Mouse (Mus musculus): ENCODE results near the gene As3mt. TPM values are rescaled to one million over a fixed set of nuclear protein-coding genes. Genes with fewer than 3 reads are reported as not detected.

Gene As3mt
- total and polyA plus RNA-seq, 3 experiments = 30.7 to 52.1 (median 43.3) TPM

DNA sequence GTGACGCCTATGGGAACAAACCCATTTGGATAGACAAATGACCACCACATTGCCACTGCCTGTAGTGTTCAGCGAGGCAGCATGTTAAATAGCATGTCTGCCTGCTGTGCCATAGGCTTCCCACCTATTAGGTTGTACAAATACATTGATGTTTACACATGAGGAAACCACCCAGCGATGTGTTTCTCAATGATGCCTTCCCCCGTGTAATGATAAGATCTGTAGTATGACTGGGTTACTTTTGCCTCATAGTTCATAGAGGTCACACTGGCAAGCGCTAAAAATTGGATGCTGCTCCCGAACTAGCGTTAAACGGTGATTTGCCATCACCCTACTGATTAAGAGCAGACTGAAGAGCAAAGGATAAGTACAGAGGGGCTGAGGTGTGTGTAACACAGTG, 45.0 kb upstream of the As3mt start:
- H3K79me2 ChIP-seq (replicated peaks; ENCODE audit: control insufficient read depth, extremely low read depth, insufficient read depth, poor library complexity, severe bottlenecking) = no peaks in the 10 kb centered on the region
- no peak overlapping the region for H3K9ac ChIP-seq (ENCODE audit: insufficient read depth, low read depth)
- dilution Hi-C loops (cut with MboI; ENCODE audit: extremely low pct_ligation_motif_present, extremely low pct_unique_long_range_greater_than_20kb, low sequenced_read_pairs) (no loop called here), in situ Hi-C loops (cut with MboI; ENCODE audit: low pct_ligation_motif_present, low pct_unique_long_range_greater_than_20kb, low sequenced_read_pairs) (no loop called here)
- no peak overlapping the region for H3K4me3 ChIP-seq (replicated peaks in 1 of 3; ENCODE audit: low read depth in 2 of 3, low read length in 2 of 3, poor library complexity in 1 of 3)
- H3K27ac ChIP-seq (ENCODE audit: insufficient read depth, low read depth) = no peak overlapping the region
- H3K4me2 ChIP-seq (ENCODE audit: insufficient read depth, low read depth, poor library complexity, severe bottlenecking) = no peak overlapping the region
- TF ChIP-seq RAD21 (IDR thresholded peaks at IDR 0.05; ENCODE audit: low read depth, low read length) (no peak), PAX5 (IDR thresholded peaks at IDR 0.05; ENCODE audit: low read length) (no peak), ZNF384 (IDR thresholded peaks at IDR 0.05; ENCODE audit: low read depth, low read length) (no peak), MXI1 (IDR thresholded peaks at IDR 0.05; ENCODE audit: low read depth, low read length) (no peak), CTCF (conservative IDR thresholded peaks at IDR 0.05 in 1 of 2, IDR thresholded peaks at IDR 0.05 in 1 of 2; ENCODE audit: low read depth in 2 of 2, low read length in 2 of 2) (no peak), USF2 (conservative IDR thresholded peaks at IDR 0.05; ENCODE audit: low read depth, low read length) (no peak), RCOR1 (conservative IDR thresholded peaks at IDR 0.05; ENCODE audit: low read depth, low read length) (no peak), UBTF (IDR thresholded peaks at IDR 0.05; ENCODE audit: low read depth, low read length) (no peak), MAZ (IDR thresholded peaks at IDR 0.05; ENCODE audit: low read depth, low read length) (no peak), SMC3 (IDR thresholded peaks at IDR 0.05; ENCODE audit: low read depth, low read length) (no peak), CHD1 (IDR thresholded peaks at IDR 0.05; ENCODE audit: low read depth, low read length) (no peak)
- H3K4me1 ChIP-seq (ENCODE audit: control insufficient read depth in 1 of 2, insufficient read depth in 2 of 2) = no peaks in the 10 kb centered on the region
- H3K27me3 ChIP-seq (replicated peaks) = no peaks in the 10 kb centered on the region
- peaks cover 2% of the 10 kb centered on the region for H3K9me3 ChIP-seq (replicated peaks; ENCODE audit: low read length)
- DNase-seq (ENCODE audit: extremely low read depth) = no peak
- peaks cover 0 to 6% of the 10 kb centered on the region in 2 experiments for H3K36me3 ChIP-seq (replicated peaks in 1 of 2; ENCODE audit: control insufficient read depth in 1 of 2, insufficient read depth in 1 of 2, low read length in 1 of 2)

DNA sequence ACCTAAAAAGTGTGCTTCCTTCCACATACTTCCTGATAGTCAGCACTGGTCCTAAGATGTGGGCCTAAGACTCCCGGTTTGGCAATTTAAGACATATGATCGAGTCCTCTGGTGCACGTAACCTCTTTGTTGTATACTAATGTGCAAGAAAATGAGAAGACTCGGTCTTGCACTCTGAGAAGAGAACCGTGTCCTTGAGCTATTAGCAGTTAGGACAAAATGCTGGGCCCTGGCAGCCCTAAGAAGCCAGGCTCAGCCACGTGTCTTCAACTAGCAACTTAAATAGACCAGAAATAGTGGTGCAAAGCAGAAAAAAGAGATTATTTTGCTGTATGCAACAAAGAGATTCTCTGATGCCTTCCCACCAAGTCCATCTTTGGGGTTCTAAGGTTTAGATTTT, 44.5 kb upstream of the As3mt start:
- dilution Hi-C loops (cut with MboI; ENCODE audit: extremely low pct_ligation_motif_present, extremely low pct_unique_long_range_greater_than_20kb, low sequenced_read_pairs) (no loop called here), in situ Hi-C loops (cut with MboI; ENCODE audit: low pct_ligation_motif_present, low pct_unique_long_range_greater_than_20kb, low sequenced_read_pairs) (no loop called here)
- Histone ChIP-seq H3K79me2 (replicated peaks; ENCODE audit: control insufficient read depth, extremely low read depth, insufficient read depth, poor library complexity, severe bottlenecking) (no peaks in the 10 kb centered on the region), H3K9ac (ENCODE audit: insufficient read depth, low read depth) (no peak overlapping the region), H3K27me3 (replicated peaks) (no peaks in the 10 kb centered on the region), H3K4me3 (replicated peaks in 1 of 3; ENCODE audit: low read depth in 2 of 3, low read length in 2 of 3, poor library complexity in 1 of 3) (no peak overlapping the region), H3K4me2 (ENCODE audit: insufficient read depth, low read depth, poor library complexity, severe bottlenecking) (no peak overlapping the region), H3K36me3 (replicated peaks in 1 of 2; ENCODE audit: control insufficient read depth in 1 of 2, insufficient read depth in 1 of 2, low read length in 1 of 2) (peaks cover 0 to 5% of the 10 kb centered on the region in 2 experiments), H3K27ac (ENCODE audit: insufficient read depth, low read depth) (no peak overlapping the region), H3K4me1 (ENCODE audit: control insufficient read depth in 1 of 2, insufficient read depth in 2 of 2) (no peaks in the 10 kb centered on the region), H3K9me3 (replicated peaks; ENCODE audit: low read length) (no peaks in the 10 kb centered on the region)
- DNase-seq (ENCODE audit: extremely low read depth) = no peak
- TF ChIP-seq MXI1 (IDR thresholded peaks at IDR 0.05; ENCODE audit: low read depth, low read length) = no peak
- TF ChIP-seq KAT2A (IDR thresholded peaks at IDR 0.05; ENCODE audit: insufficient replicate concordance, low read length) = no peak
- no peak for TF ChIP-seq CHD1 (IDR thresholded peaks at IDR 0.05; ENCODE audit: low read depth, low read length)
- TF ChIP-seq USF1 (IDR thresholded peaks at IDR 0.05; ENCODE audit: low read depth, low read length) = no peak

GRCm38 (mm10) chr19:46665474-46665873, 41.8 kb upstream of the As3mt start:
- H3K79me2 ChIP-seq (replicated peaks; ENCODE audit: control insufficient read depth, extremely low read depth, insufficient read depth, poor library complexity, severe bottlenecking) = no peaks in the 10 kb centered on the region
- H3K4me3 ChIP-seq (replicated peaks in 1 of 3; ENCODE audit: low read depth in 2 of 3, low read length in 2 of 3, poor library complexity in 1 of 3) = no peak overlapping the region
- DNase-seq (ENCODE audit: extremely low read depth) = no peak
- no peaks in the 10 kb centered on the region for H3K4me1 ChIP-seq (ENCODE audit: control insufficient read depth in 1 of 2, insufficient read depth in 2 of 2)
- H3K27me3 ChIP-seq (replicated peaks) = no peaks in the 10 kb centered on the region
- no peak overlapping the region for H3K9ac ChIP-seq (ENCODE audit: insufficient read depth, low read depth)
- H3K36me3 ChIP-seq (replicated peaks in 1 of 2; ENCODE audit: control insufficient read depth in 1 of 2, insufficient read depth in 1 of 2, low read length in 1 of 2) = no peaks in the 10 kb centered on the region
- no peak overlapping the region for H3K27ac ChIP-seq (ENCODE audit: insufficient read depth, low read depth)
- no peak overlapping the region for H3K4me2 ChIP-seq (ENCODE audit: insufficient read depth, low read depth, poor library complexity, severe bottlenecking)
- TF ChIP-seq RCOR1 (conservative IDR thresholded peaks at IDR 0.05; ENCODE audit: low read depth, low read length) (no peak), RAD21 (IDR thresholded peaks at IDR 0.05; ENCODE audit: low read depth, low read length) (no peak), KAT2A (IDR thresholded peaks at IDR 0.05; ENCODE audit: insufficient replicate concordance, low read length) (no peak), MAFK (IDR thresholded peaks at IDR 0.05; ENCODE audit: insufficient replicate concordance, low read length) (no peak), ZKSCAN1 (IDR thresholded peaks at IDR 0.05; ENCODE audit: borderline replicate concordance, low read depth, low read length) (no peak), ZNF384 (IDR thresholded peaks at IDR 0.05; ENCODE audit: low read depth, low read length) (no peak), JUND (conservative IDR thresholded peaks at IDR 0.05; ENCODE audit: low read depth, low read length) (no peak), NRF1 (IDR thresholded peaks at IDR 0.05; ENCODE audit: low read depth, low read length) (no peak), NELFE (IDR thresholded peaks at IDR 0.05; ENCODE audit: low read depth, low read length) (no peak)
- no peaks in the 10 kb centered on the region for H3K9me3 ChIP-seq (replicated peaks; ENCODE audit: low read length)
- in situ Hi-C loops (cut with MboI; ENCODE audit: low pct_ligation_motif_present, low pct_unique_long_range_greater_than_20kb, low sequenced_read_pairs) = loop anchor here (5.0 kb wide), 1 partner anchor 78 kb away; no protein-coding TSS in a partner anchor
- dilution Hi-C loops (cut with MboI; ENCODE audit: extremely low pct_ligation_motif_present, extremely low pct_unique_long_range_greater_than_20kb, low sequenced_read_pairs) = no loop called here
